Mouse (Mus musculus) forebrain, embryonic 14.5 days (tissue): ENCODE measurements at regions not wholly inside any gene's neighbourhood (a gene's known extent, or its start where the extent isn't known, plus 50 kb on each side); places are given as distances from the start of the nearest gene placed in this dataset.

Experiments used
- ATAC-seq: fragments of 200-750 bp; cut with Nextera tagmentation; 2 replicates; pipeline ENCODE4 v1.8.0; 2017; ENCODE audit warnings: mild to moderate bottlenecking, moderate library complexity
- DNase-seq: peaks from one replicate; pipeline ENCODE4 v3.0.0-alpha.2; 2015; ENCODE audit warnings: low spot score
- H3K27ac ChIP-seq: fragments of 300-500 bp; sonication (generic); 2 replicates; pipeline ENCODE4 v1.5.1; 2014; ENCODE audit warnings: low read depth, mild to moderate bottlenecking, control low read depth, low read length, moderate library complexity
- H3K27me3 ChIP-seq: fragments of 300-500 bp; sonication (generic); replicated peaks from 2 replicates; pipeline ENCODE4 v1.6.1; 2014; ENCODE audit warnings: low read length, control low read depth, mixed read lengths; ENCODE audit not compliant: control insufficient read depth, insufficient read depth
- H3K36me3 ChIP-seq: fragments of 300-500 bp; sonication (generic); 2 replicates; pipeline ENCODE4 v1.6.1; 2014; ENCODE audit warnings: low read length, control low read depth; ENCODE audit not compliant: control insufficient read depth, insufficient read depth
- H3K4me1 ChIP-seq: fragments of 300-500 bp; sonication (generic); 2 replicates; pipeline ENCODE4 v1.6.1; 2014; ENCODE audit warnings: antibody characterized with exemption, low read length, control low read depth; ENCODE audit not compliant: control insufficient read depth, insufficient read depth
- H3K4me2 ChIP-seq: fragments of 300-500 bp; sonication (generic); 2 replicates; pipeline ENCODE4 v1.6.1; 2014; ENCODE audit warnings: mild to moderate bottlenecking, control low read depth, low read length
- H3K4me3 ChIP-seq: fragments of 300-500 bp; sonication (generic); 2 replicates; pipeline ENCODE4 v1.5.1; 2014; ENCODE audit warnings: low read depth, low read length, control low read depth
- H3K9ac ChIP-seq: fragments of 300-500 bp; sonication (generic); 2 replicates; pipeline ENCODE4 v1.6.1; 2014; ENCODE audit warnings: mild to moderate bottlenecking, low read length, control low read depth, moderate library complexity
- H3K9me3 ChIP-seq: fragments of 300-500 bp; sonication (generic); replicated peaks from 2 replicates; pipeline ENCODE4 v1.6.1; 2016; ENCODE audit warnings: low read length, control low read depth, mixed read lengths; ENCODE audit not compliant: control insufficient read depth
- WGBS: fragments of 180-500 bp; shearing (Covaris S2); extraction: QIAGEN DNeasy Blood & Tissue Kit; methylation state at CpG from one replicate; pipeline ENCODE4 v1.1.7; 2014; 5-methylcytosine and 5-hydroxymethylcytosine counted together

DNA sequence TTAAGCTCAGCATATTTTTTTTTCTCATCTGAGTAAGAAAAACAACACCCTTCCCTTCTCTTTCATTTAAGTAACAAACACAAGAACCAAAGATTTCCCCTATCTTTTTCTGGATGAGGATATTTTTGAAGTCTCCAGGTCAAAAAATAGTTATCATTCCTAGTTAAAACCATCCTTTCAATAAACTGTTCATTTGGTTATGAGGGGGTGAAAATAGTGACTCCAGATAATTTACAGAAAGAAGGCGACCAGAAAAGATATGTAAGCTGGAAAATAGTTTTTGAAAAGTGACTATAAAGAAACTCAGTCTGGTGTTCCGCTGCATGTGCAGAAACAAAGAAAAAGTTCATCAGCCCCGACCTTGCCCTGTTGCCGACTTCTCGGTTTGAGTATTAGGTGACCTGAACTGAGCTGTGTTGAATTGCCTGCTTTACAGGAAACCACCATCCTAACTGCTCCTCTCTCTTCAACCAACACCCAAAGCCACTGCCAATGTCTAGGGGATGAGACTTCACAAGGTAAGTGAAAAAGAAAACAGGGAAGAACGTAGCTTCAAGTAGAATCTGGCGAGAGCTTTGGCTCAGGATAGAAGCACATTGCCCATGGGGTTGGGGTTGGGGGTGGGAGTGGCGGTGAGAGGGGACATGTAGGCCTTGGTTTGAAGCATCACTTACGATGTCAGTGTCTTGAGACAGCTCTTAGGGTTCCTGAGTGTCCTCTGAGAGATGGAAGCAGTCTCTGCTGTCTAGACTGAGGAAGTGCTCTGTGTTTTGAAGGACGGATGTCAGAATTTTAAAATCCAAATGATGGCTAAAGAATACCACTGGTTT lies 104.6 kb downstream of the Ube2e3 start:
- ATAC-seq, result no peak
- Histone ChIP-seq H3K4me2 (no peak overlapping the region), H3K4me3 (no peak overlapping the region), H3K4me1 (no peaks in the 10 kb centered on the region), H3K27me3 (no peaks in the 10 kb centered on the region), H3K9ac (no peak overlapping the region), H3K36me3 (no peaks in the 10 kb centered on the region), H3K27ac (no peak overlapping the region), H3K9me3 (no peaks in the 10 kb centered on the region)
- WGBS, result 90% methylated on average over 10 of the region's 10 CpGs
- DNase-seq, result no peak

DNA sequence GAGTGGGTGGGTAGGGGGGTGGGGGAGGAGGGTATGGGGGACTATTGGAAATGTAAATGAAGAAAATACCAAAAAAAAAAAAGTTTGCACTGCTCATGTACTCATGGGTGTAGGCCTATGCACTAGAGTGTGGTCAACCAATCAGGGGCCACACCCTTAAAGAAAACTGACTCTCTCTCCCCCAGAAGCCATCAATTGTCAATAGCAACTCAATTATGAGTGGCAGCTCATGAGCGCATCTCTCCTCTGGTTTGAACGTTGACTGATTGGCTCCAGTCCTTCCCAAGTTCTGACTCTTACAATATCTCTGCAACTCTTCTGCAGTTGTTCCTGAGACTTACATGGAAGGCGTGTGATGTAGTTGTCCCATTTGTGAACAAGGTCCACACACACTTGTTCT lies 105.9 kb downstream of the Ube2e3 start:
- Histone ChIP-seq H3K27me3 (no peaks in the 10 kb centered on the region), H3K36me3 (no peaks in the 10 kb centered on the region), H3K4me3 (no peak overlapping the region), H3K9ac (no peak overlapping the region), H3K9me3 (no peaks in the 10 kb centered on the region), H3K4me2 (no peak overlapping the region), H3K4me1 (no peaks in the 10 kb centered on the region), H3K27ac (no peak overlapping the region)
- DNase-seq (no peak), ATAC-seq (no peak)
- 95% methylated on average over 3 of the region's 3 CpGs for WGBS

DNA sequence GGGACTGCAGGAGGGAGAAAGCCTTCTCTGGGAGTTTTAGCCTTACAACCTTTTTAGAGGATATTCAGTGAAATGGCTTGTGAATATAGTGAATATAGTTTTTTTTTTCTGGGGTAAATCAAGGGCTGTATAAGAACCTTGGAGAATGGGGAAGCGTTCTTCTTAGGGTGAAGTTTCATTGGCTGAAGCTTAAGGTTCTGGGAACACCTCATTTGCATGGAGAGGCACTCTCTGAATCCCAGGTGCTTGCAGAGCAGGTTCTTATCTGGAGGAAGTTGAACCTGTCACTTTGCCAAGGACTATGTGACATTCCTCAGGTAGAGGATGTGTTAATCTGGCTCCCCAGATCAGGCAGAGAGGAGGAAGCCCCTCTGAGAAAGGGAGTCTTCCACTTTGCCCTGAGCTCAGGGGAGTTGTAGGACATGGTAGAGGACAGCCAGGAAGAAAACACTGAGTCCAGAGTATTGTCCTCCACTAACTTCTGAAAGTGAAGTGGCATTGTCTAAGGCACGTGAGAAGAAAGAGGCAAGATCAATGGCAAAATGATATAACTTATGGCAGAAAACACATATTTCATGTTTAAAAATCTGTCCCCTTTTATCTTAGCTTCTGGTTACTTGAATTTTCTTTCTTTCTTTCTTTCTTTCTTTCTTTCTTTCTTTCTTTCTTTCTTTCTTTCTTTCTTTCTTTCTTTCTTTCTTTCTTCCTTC lies 106.9 kb downstream of the Ube2e3 start:
- no peaks in the 10 kb centered on the region for H3K9me3 ChIP-seq
- WGBS, result 85% methylated on average over 2 of the region's 2 CpGs
- no peaks in the 10 kb centered on the region for H3K27me3 ChIP-seq
- no peaks in the 10 kb centered on the region for H3K4me1 ChIP-seq
- H3K9ac ChIP-seq, result no peak overlapping the region
- no peak overlapping the region for H3K4me3 ChIP-seq
- ATAC-seq (no peak), DNase-seq (no peak)
- no peaks in the 10 kb centered on the region for H3K36me3 ChIP-seq
- H3K27ac ChIP-seq, result no peak overlapping the region
- H3K4me2 ChIP-seq, result no peak overlapping the region

DNA sequence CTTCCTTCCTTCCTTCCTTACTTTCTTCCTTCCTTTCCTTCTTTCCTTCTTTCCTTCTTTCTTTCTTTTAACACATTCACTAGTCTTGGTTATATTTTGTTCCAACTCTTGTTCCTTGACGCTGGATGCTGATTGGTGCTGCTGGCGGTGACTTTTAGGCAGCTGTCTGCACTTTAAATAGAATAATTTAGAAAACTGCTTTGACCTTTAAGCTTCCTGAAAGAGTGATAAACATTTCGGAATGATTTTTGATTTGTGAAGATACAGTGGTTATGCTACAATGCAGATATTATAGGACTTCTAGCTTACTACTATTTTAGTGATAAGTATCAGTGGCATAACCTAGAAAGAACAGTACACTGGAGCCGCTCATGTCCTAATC lies 107.5 kb downstream of the Ube2e3 start:
- WGBS, result 92% methylated on average over 4 of the region's 4 CpGs
- no peak for ATAC-seq
- H3K27me3 ChIP-seq, result no peaks in the 10 kb centered on the region

DNA sequence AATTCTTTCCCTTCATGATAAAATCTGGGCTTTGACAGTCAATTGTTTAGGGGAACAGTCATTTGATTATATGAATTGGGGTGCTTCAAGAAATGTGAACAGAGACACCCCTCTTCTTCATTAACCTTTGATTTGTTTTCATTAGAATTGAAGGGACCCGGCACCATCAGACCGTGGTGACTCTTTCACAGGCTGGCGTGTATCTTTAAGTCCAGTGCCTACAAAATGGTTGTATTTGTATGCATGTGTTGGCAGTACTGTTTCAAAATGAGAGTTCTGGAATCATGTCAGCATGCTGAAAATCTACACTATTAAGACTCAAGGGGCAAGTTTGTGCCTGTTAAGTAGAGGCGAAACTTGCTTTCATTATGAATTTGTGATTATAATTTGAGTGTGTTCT lies 108.2 kb downstream of the Ube2e3 start:
- no peak for ATAC-seq
- H3K4me2 ChIP-seq, result no peak overlapping the region
- no peak for DNase-seq
- no peak overlapping the region for H3K27ac ChIP-seq
- H3K4me1 ChIP-seq, result no peaks in the 10 kb centered on the region
- H3K36me3 ChIP-seq, result no peaks in the 10 kb centered on the region
- H3K27me3 ChIP-seq, result no peaks in the 10 kb centered on the region
- no peaks in the 10 kb centered on the region for H3K9me3 ChIP-seq
- no peak overlapping the region for H3K4me3 ChIP-seq
- 90% methylated on average over 4 of the region's 4 CpGs for whole genome bisulfite sequencing
- H3K9ac ChIP-seq, result no peak overlapping the region

More for the DNA sequence above, 107.5 kb downstream of the Ube2e3 start:
- Histone ChIP-seq H3K27ac (no peak overlapping the region), H3K9ac (no peak overlapping the region), H3K9me3 (no peaks in the 10 kb centered on the region), H3K4me1 (no peaks in the 10 kb centered on the region), H3K36me3 (no peaks in the 10 kb centered on the region), H3K4me3 (no peak overlapping the region), H3K4me2 (no peak overlapping the region)
- DNase-seq, result no peak

DNA sequence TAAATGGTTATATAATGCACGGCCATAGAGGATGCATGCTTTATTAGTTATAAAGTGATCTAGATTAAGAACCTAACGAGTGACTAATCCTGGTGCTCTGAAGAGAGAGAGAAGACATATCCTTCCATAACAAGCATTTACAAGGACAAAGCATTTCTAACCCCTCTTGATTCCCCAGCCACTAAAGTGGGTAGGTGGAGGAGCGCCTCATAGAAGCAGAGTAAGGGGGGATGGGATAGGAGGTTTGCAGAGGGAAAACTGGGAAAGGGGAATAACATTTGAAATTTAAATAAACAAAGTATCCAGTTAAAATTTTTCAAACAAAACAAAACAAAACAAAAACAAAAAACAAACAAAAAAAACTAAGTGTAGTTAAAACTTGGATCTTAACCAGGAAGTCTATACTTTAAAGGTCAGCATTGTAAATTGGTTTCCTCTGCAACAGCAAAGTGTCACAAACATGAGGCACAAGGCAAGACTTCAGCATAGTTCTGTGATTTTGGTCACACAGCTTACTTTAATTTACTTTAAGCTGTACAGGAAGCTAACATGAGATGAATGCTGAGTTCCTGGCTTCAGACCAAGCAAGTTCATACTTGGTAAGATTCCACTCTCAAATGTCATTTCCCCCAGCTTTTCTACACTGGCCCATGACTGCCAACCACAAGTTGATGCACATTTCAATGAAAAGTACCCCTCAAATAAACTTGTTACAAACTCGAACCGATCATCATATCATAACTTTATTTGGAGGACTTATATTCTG lies 109.9 kb downstream of the Ube2e3 start:
- Histone ChIP-seq H3K4me1 (no peaks in the 10 kb centered on the region), H3K4me2 (no peak overlapping the region), H3K9ac (no peak overlapping the region), H3K4me3 (no peak overlapping the region), H3K9me3 (no peaks in the 10 kb centered on the region), H3K27ac (no peak overlapping the region), H3K27me3 (no peaks in the 10 kb centered on the region), H3K36me3 (no peaks in the 10 kb centered on the region)
- 70% methylated on average over 5 of the region's 5 CpGs for WGBS
- DNase-seq (no peak), ATAC-seq (no peak)

DNA sequence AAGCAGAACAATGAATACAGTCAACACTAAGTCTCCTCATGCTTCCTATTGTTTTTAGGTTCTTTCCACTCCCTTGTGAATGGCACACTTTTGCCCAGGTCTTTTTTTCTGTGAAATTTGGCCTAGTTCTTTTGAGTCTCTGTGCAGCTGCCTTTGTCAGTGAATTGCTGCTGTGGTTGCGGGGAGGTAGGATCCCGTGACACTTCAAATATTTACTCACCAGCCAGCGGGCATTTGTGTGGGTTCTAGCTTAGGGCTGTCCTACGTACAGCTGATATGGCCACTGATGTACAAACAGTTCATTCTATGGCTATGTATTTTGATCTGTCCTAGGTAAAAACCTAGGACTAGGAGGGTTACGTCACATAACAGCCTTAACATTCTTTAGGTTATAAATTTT lies 112.1 kb downstream of the Ube2e3 start:
- H3K4me1 ChIP-seq, result no peaks in the 10 kb centered on the region
- DNase-seq (no peak), ATAC-seq (no peak)
- no peak overlapping the region for H3K9ac ChIP-seq
- no peaks in the 10 kb centered on the region for H3K9me3 ChIP-seq
- H3K4me3 ChIP-seq, result no peak overlapping the region
- no peak overlapping the region for H3K4me2 ChIP-seq
- H3K27me3 ChIP-seq, result no peaks in the 10 kb centered on the region
- no peaks in the 10 kb centered on the region for H3K36me3 ChIP-seq
- 80% methylated on average over 5 of the region's 5 CpGs for WGBS
- no peak overlapping the region for H3K27ac ChIP-seq

DNA sequence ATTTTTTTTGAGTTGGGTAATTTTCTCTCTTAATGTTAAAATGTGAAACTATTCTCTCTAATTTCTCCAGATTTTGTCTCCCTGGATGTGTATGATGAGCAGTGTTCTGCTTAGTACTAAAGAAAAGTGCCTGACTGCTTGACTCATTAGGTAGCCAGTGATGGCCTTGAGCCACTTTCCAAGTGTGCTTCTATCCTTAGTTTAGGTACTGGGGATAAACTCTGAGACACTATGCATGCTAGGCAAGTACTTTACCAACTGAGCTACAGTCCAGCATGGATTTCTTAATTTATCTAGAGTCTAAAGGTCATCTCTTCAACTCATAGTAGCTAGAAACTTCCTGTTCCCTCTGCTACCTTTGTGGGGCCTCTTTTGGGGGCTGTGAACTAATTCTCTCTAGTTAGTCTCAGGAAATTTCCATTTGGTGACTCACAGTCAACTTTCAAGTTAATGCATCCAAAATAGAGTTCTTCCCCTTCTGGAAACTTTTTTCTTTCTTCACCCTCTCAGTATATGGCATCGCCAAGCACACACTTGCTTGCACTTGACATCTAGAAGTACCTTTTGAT lies 112.8 kb downstream of the Ube2e3 start:
- no peaks in the 10 kb centered on the region for H3K4me1 ChIP-seq
- DNase-seq (no peak), ATAC-seq (no peak)
- no peak overlapping the region for H3K4me3 ChIP-seq
- H3K9ac ChIP-seq, result no peak overlapping the region
- no peaks in the 10 kb centered on the region for H3K9me3 ChIP-seq
- WGBS, result 92% methylated on average over 1 of the region's 1 CpGs
- no peak overlapping the region for H3K4me2 ChIP-seq
- H3K36me3 ChIP-seq, result no peaks in the 10 kb centered on the region
- H3K27ac ChIP-seq, result no peak overlapping the region
- no peaks in the 10 kb centered on the region for H3K27me3 ChIP-seq
